Mouse (Mus musculus): ENCODE measurements around the gene Mapk1. TPM values are rescaled to one million over a fixed set of nuclear protein-coding genes. Genes with fewer than 3 reads are reported as not detected.

The Mapk1 gene
- polyA plus RNA-seq, 1 experiment from 2014 or later = 187 TPM

GRCm38 (mm10) chr16:17067552-17067951, 84.4 kb downstream of the Mapk1 start:
- Histone ChIP-seq H3K36me3 (no peaks in the 10 kb centered on the region), H3K27me3 (no peaks in the 10 kb centered on the region), H3K9ac (no peak overlapping the region), H3K4me1 (replicated peaks) (peaks cover 16% of the 10 kb centered on the region), H3K4me2 (no peak overlapping the region), H3K9me3 (no peaks in the 10 kb centered on the region), H3K27ac (replicated peaks) (no peak overlapping the region), H3K4me3 (no peak overlapping the region)
- 95% methylated on average over 2 of the region's 2 CpGs for WGBS
- ATAC-seq (ENCODE audit: low FRiP score, low read depth) = no peak

GRCm38 (mm10) chr16:17069511-17070443, 86.6 kb downstream of the Mapk1 start, which contains the start of gene Ypel1:
Gene Ypel1 (plus strand): TSS chr16:17069696.
- ATAC-seq (ENCODE audit: low FRiP score, low read depth) = peak; percentile 96
- peak within 1 kb of the TSS; percentile 76 for H3K4me2 ChIP-seq
- under 1% methylated on average over 75 of the region's 76 CpGs for WGBS

GRCm38 (mm10) chr16:17070716-17071115, 87.5 kb downstream of the Mapk1 start:
- Histone ChIP-seq H3K4me2 (peak overlapping the region; percentile 76), H3K27me3 (no peaks in the 10 kb centered on the region), H3K4me3 (peak overlapping the region; percentile 87), H3K36me3 (peaks cover 13% of the 10 kb centered on the region), H3K4me1 (replicated peaks) (peaks cover 28% of the 10 kb centered on the region), H3K9ac (peak overlapping the region; percentile 34), H3K27ac (replicated peaks) (0 out of 2 replicates have a peak overlapping the region, but pooled peaks have one; percentile 91), H3K9me3 (no peaks in the 10 kb centered on the region)
- 39% methylated on average over 6 of the region's 6 CpGs for WGBS
- no peak for ATAC-seq (ENCODE audit: low FRiP score, low read depth)

More at GRCm38 (mm10) chr16:17069511-17070443, 86.6 kb downstream of the Mapk1 start, which contains the start of gene Ypel1:
- Histone ChIP-seq H3K9ac (peak within 1 kb of the TSS; percentile 86), H3K27ac (replicated peaks) (peak within 1 kb of the TSS; percentile 91), H3K9me3 (no peaks in the 10 kb centered on the region), H3K4me1 (replicated peaks) (peaks cover 28% of the 10 kb centered on the region), H3K4me3 (peak within 1 kb of the TSS; percentile 87), H3K36me3 (peaks cover 4% of the 10 kb centered on the region; the same call in 1 of the 2 replicates), H3K27me3 (no peaks in the 10 kb centered on the region)

- Histone ChIP-seq H3K4me1 (replicated peaks) (peaks cover 28% of the 10 kb centered on the region), H3K4me3 (no peak overlapping the region), H3K4me2 (no peak overlapping the region), H3K27ac (replicated peaks) (no peak overlapping the region), H3K9me3 (no peaks in the 10 kb centered on the region), H3K9ac (no peak overlapping the region), H3K27me3 (no peaks in the 10 kb centered on the region), H3K36me3 (peaks cover 20% of the 10 kb centered on the region)
- ATAC-seq (ENCODE audit: low FRiP score, low read depth) = no peak
- 94% methylated on average over 7 of the region's 7 CpGs for WGBS
Measured at GRCm38 (mm10) chr16:17073000-17073399, 89.8 kb downstream of the Mapk1 start.

- Histone ChIP-seq H3K27ac (replicated peaks) (no peak overlapping the region), H3K9ac (no peak overlapping the region), H3K9me3 (no peaks in the 10 kb centered on the region), H3K4me2 (no peak overlapping the region), H3K27me3 (no peaks in the 10 kb centered on the region), H3K4me3 (no peak overlapping the region), H3K4me1 (replicated peaks) (peaks cover 21% of the 10 kb centered on the region; the same call in 1 of the 2 replicates), H3K36me3 (peaks cover 20% of the 10 kb centered on the region)
- 94% methylated on average over 2 of the region's 2 CpGs for whole genome bisulfite sequencing
- no peak for ATAC-seq (ENCODE audit: low FRiP score, low read depth)
Measured at GRCm38 (mm10) chr16:17076301-17076700, 93.1 kb downstream of the Mapk1 start.

- ATAC-seq (ENCODE audit: low FRiP score, low read depth) = no peak
- Histone ChIP-seq H3K4me2 (no peak overlapping the region), H3K4me3 (no peak overlapping the region), H3K27me3 (no peaks in the 10 kb centered on the region), H3K9me3 (no peaks in the 10 kb centered on the region), H3K4me1 (replicated peaks) (peaks cover 16% of the 10 kb centered on the region; the same call in 1 of the 2 replicates), H3K9ac (no peak overlapping the region), H3K36me3 (peaks cover 20% of the 10 kb centered on the region), H3K27ac (replicated peaks) (no peak overlapping the region)
Measured at GRCm38 (mm10) chr16:17076869-17077268, 93.7 kb downstream of the Mapk1 start.

GRCm38 (mm10) chr16:17078101-17078500, 94.9 kb downstream of the Mapk1 start:
- Histone ChIP-seq H3K27ac (replicated peaks) (no peak overlapping the region), H3K36me3 (peaks cover 27% of the 10 kb centered on the region), H3K9ac (no peak overlapping the region), H3K4me3 (no peak overlapping the region), H3K9me3 (no peaks in the 10 kb centered on the region), H3K4me1 (replicated peaks) (peaks cover 8% of the 10 kb centered on the region; the same call in 1 of the 2 replicates), H3K27me3 (no peaks in the 10 kb centered on the region), H3K4me2 (no peak overlapping the region)
- no peak for ATAC-seq (ENCODE audit: low FRiP score, low read depth)
- WGBS = 74% methylated on average over 7 of the region's 7 CpGs

- Histone ChIP-seq H3K36me3 (peaks cover 41% of the 10 kb centered on the region), H3K9me3 (no peaks in the 10 kb centered on the region), H3K27me3 (no peaks in the 10 kb centered on the region), H3K27ac (replicated peaks) (no peak overlapping the region), H3K4me2 (no peak overlapping the region), H3K4me3 (no peak overlapping the region), H3K4me1 (replicated peaks) (no peaks in the 10 kb centered on the region), H3K9ac (no peak overlapping the region)
- WGBS = 89% methylated on average over 6 of the region's 6 CpGs
- ATAC-seq (ENCODE audit: low FRiP score, low read depth) = no peak
Measured at GRCm38 (mm10) chr16:17082121-17082792, 99.1 kb downstream of the Mapk1 start.

GRCm38 (mm10) chr16:17085636-17086035, 102.5 kb downstream of the Mapk1 start:
- Histone ChIP-seq H3K36me3 (peaks cover 56% of the 10 kb centered on the region), H3K9me3 (no peaks in the 10 kb centered on the region), H3K4me3 (no peak overlapping the region), H3K4me2 (no peak overlapping the region), H3K4me1 (replicated peaks) (no peaks in the 10 kb centered on the region), H3K27ac (replicated peaks) (no peak overlapping the region), H3K9ac (no peak overlapping the region), H3K27me3 (no peaks in the 10 kb centered on the region)
- WGBS = 93% methylated on average over 4 of the region's 4 CpGs
- no peak for ATAC-seq (ENCODE audit: low FRiP score, low read depth)

GRCm38 (mm10) chr16:17086241-17086640, 103.1 kb downstream of the Mapk1 start:
- no peak overlapping the region for H3K4me3 ChIP-seq
- no peaks in the 10 kb centered on the region for H3K27me3 ChIP-seq
- peaks cover 60% of the 10 kb centered on the region for H3K36me3 ChIP-seq
- no peak for ATAC-seq (ENCODE audit: low FRiP score, low read depth)
- no peaks in the 10 kb centered on the region for H3K4me1 ChIP-seq (replicated peaks)
- H3K27ac ChIP-seq (replicated peaks) = no peak overlapping the region
- H3K9me3 ChIP-seq = no peaks in the 10 kb centered on the region
- no peak overlapping the region for H3K9ac ChIP-seq
- H3K4me2 ChIP-seq = no peak overlapping the region
- 95% methylated on average over 3 of the region's 3 CpGs for WGBS

GRCm38 (mm10) chr16:17086669-17087193, 103.5 kb downstream of the Mapk1 start:
- ATAC-seq (ENCODE audit: low FRiP score, low read depth) = no peak
- H3K27me3 ChIP-seq = no peaks in the 10 kb centered on the region
- no peak overlapping the region for H3K4me2 ChIP-seq
- peaks cover 64% of the 10 kb centered on the region for H3K36me3 ChIP-seq
- 71% methylated on average over 13 of the region's 13 CpGs for WGBS
- no peak overlapping the region for H3K9ac ChIP-seq
- H3K27ac ChIP-seq (replicated peaks) = no peak overlapping the region
- H3K9me3 ChIP-seq = no peaks in the 10 kb centered on the region
- H3K4me3 ChIP-seq = no peak overlapping the region
- no peaks in the 10 kb centered on the region for H3K4me1 ChIP-seq (replicated peaks)

- ATAC-seq (ENCODE audit: low FRiP score, low read depth) = no peak
- Histone ChIP-seq H3K27me3 (no peaks in the 10 kb centered on the region), H3K9ac (no peak overlapping the region), H3K27ac (replicated peaks) (no peak overlapping the region), H3K4me3 (no peak overlapping the region), H3K36me3 (peaks cover 68% of the 10 kb centered on the region), H3K4me2 (no peak overlapping the region), H3K4me1 (replicated peaks) (no peaks in the 10 kb centered on the region), H3K9me3 (no peaks in the 10 kb centered on the region)
- 74% methylated on average over 3 of the region's 3 CpGs for WGBS
Measured at GRCm38 (mm10) chr16:17088346-17088745, 105.2 kb downstream of the Mapk1 start.

All from hindbrain, embryonic 15.5 days (tissue).